Mouse (Mus musculus) heart, postnatal 10 days (tissue): Measurements from ENCODE around the gene Rapsn. TPM values are rescaled to one million over a fixed set of nuclear protein-coding genes. Genes with fewer than 3 reads are reported as not detected.
A peak's percentile ranks its signal among the peaks of the same experiment; 100 is the strongest.
"Not testable (repeated sequence)": the region's sequence is repeated elsewhere in the genome, so short reads cannot be mapped to it uniquely, and the experiment has no call there.

Experiments
- DNase-seq, 2 experiments: peaks; one replicate each; pipeline ENCODE4 v3.0.0; 2021
- intact Hi-C: fragments of 180-260 bp; cut with DNase I; formaldehyde crosslinking; loops from one replicate; pipeline ENCODE4 v1.15.1; 2025
- total RNA-seq, 2 experiments: library from RNA; stranded (reverse); gene quantifications; 2 replicates each; pipeline ENCODE4 v1.2.3; 2021

Gene Rapsn
- total RNA-seq, result 10 to 100 TPM; 15.4 to 19.8 TPM

DNA sequence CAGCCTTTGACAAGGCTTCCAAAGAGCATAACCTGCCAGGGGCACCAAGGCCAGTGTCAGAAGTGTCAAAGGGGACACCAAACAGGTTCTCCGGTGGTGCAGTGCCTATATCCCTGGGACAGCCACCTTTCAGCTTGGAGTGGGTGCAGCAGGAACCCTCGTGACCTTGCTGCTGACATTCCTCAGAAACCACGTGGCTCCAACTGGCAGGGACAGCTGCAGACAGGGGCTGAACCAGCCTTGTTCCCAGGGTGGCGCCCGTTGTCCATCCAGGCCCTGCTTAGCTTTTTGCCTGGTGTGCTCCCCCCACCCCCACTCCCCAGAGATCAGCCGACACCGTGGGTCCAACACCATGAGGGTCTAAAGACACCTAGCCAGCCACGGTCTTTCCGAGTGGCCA, at the start of gene Rapsn:
Rapsn (plus strand) TSS at position 236 of the 400 bp plus-strand sequence.
- intact Hi-C loops, result no loop called here
- DNase-seq, result peak; percentile 79 to 83

DNA sequence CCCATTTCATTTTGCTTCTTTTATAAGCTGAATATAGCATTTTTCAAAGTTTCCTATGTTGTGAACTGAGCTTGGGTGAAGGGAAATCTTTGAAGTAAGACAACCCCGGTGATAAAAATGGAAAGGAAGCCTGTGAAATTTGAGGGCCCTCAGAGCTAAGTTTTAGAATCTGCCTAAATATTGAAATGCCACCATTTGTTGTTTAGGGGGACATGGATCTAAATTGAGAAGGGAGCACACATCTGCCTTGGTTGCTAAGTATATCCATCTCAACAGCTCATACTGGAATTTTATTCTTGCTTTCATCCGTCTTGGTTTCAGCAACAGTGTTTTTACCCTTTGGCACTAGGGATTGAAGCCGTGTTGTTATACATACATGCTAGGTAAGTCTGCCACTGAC, 49.4 kb upstream of the Rapsn start:
- no peak for DNase-seq
- intact Hi-C loops, result no loop called here

DNA sequence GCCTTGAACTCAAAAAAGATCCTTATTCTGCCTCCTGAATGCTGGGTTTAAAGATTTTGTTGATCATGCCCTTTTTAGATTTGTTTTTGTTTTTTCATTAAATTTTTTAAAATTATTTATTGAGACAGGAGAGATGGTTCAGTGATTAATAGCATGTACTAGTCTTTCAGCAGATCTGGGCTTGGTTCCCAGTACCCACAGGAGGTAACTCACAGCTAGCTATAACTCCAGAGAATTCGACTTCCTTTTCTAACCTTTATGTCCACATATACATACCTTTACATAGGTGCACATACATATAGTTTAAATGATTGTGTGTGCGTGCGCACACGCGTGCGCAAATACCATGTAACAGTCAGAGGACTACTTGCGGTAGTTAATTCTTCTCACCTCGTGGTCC, 26.9 kb upstream of the Rapsn start:
- intact Hi-C loops, result no loop called here
- no peak for DNase-seq

DNA sequence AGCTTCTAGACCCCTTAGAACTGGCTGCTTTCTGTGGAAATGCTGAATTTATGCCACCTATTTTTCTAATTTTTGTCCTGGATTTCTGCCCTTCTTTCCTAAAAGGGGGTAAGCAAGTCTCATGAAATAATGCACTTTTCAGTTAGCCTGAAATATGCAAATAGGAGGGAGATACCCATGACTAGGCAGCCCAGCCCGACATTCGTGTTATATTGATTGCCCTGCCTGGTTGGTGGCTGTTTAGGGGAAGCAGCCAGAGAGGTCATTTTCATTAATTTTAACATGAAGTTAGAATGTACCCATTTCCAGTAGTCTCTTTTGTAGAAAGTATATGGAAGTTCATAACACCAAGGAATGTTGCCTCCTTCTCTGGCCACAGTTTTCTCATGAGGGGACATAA, 21.5 kb upstream of the Rapsn start:
- no peak for DNase-seq
- intact Hi-C loops, result loop anchor here (5.0 kb wide), 1 partner anchor 157 kb away; no protein-coding TSS in a partner anchor

DNA sequence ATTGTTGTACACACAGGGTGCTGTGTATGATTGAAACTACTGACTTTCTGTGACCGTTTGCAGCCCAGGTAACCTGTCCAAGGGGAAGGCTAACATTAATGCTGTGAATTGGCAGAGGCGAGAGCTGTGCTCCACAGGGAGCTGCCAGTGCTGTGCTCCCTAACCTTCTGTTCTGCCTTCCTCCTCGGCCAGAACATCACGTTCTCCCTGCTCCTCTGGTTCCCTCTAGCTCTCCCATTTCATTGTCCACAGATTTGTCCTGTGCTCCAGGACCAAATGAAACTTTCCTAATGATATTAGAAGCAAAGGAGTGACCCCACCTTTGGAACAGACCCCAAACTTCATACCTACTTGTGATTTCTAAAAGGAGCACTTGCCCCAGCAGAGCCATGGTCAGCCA, 20.0 kb upstream of the Rapsn start:
- intact Hi-C loops, result no loop called here
- no peak for DNase-seq

DNA sequence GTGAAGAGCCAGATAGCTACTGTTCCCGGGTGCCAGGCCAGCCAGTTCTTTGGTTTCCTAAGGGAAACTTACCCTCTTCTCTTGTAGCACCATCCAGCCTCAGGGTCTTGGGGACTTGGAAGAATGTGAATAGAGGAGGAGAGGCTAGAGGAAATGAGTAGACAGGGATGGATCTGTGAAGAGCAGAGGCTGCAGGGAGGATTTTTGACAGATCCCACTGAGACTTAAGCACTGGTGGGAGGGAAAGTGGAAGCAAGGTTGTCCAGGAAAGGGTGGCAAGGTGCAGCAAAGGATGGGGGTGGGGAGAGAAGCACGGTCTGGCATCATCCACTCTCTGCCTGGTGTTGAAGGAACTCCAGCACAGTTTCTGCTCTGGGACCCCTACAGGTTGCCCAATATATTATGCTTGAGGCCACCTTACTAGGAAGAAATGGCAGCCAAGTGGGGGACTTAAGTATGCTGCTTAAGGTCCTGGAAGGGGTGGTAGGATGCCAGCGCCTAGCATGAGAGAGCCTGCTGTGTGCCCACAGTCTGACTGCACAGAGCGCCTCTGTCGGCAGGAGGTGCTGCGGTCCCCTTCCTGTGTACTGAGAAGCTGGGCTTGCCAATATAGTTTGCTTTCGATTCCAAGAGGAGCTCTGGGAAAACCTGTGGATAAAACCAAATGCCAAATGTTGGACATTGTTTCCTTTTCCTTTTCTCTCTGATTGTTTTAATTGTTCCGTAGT, 17.2 kb upstream of the Rapsn start:
- intact Hi-C loops, result no loop called here
- peak; percentile 50 to 60 for DNase-seq

DNA sequence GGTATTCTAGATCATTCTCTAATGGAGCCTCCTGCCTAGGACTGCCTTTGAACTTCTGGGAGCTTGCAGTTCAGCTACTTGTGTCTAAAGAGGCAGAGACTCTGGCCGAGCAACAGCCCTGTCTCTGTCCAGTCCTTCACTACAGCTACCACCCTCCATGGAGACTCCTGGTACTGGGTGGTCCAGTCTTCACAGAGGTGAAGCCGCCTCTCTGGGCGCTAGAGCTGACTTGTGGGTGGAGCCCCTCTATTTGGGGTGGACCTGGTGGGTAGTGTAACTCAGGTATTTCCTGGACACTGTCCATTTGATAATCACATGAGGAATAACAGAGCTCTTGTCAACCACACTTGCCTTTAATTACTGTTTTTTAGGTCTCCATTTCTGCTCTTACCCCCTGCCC, 15.5 kb upstream of the Rapsn start:
- no peak for DNase-seq
- intact Hi-C loops, result no loop called here

DNA sequence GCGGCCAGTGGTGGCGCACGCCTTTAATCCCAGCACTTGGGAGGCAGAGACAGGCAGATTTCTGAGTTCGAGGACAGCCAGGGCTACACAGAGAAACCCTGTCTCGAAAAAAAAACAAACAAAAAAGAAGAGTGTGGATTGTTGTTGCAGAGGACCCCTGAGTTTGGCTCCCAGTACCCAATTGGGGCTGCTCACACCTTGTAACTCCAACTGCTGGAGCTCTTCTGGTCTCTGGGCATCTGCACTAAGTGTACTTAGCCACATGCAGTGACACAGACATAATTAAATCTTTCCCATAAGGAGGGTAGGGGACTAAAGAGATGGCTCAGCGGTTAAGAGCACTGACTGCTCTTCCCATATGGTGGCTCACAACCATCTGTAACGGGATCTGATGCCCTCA, 13.2 kb upstream of the Rapsn start:
- intact Hi-C loops, DNase-seq: not testable (repeated sequence)

DNA sequence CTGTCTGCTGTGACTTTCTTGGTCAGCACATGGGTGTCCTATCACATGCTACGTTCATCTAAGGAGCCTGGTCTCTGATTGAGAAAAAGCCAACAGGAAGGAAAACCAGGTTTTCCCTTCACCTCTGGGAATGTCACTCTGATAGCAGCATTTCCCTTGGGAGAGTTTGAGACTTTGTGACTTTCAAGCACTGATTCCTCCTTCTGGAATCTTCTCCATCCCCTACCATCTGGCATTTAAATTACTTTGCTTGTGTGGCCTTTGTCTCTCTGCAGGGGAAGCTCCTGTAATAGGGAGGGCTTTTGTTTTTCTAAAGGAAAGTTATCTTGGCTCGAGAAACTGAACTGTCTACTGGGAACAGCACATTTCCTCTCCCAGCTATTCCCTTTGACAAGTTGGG, 12.3 kb upstream of the Rapsn start:
- DNase-seq, result peak; percentile 32 to 51

DNA sequence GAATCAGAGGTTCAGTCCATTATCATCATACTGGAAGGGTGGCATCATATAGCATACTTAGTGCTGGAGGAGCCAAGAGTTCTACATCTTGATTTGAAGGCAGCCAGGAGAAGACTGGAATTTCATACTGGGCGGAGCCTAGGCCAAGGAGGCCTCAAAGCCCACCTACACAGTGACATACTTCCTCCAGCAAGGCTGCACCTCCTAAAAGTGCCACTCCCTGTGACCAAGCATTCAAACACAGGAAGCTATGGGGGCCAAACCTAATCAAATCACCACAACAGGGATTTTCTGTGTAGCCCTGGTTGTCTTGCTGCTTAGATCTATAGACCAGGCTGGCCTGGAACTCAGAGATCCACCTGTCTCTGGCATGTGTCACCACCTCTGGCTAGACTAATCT, 11.5 kb upstream of the Rapsn start:
- intact Hi-C loops, result no loop called here
- DNase-seq, result no peak

More for the DNA sequence above, 12.3 kb upstream of the Rapsn start:
- intact Hi-C loops, result no loop called here

DNA sequence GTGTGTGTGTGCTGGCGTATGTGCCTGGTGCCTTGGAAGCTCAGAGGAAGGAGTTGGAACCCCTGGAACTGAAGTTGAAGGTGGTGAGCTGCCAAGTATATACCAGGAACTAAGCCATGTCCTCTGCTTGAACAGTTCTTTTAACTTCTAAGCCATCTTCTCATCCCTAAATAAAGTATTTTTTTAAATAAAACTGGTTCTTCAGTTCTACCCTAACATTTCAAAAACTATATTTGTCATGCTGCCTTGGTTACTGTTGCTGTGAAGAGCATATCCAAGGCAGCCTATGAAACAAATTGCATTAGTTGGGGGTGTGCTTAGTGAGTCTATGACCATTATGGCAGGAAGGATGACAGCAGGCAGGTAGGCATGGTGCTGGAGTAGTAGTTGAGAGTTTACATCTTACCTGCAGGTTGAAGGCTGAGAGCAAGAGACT, 10.3 kb upstream of the Rapsn start:
- DNase-seq, result no peak
- intact Hi-C loops, result no loop called here

DNA sequence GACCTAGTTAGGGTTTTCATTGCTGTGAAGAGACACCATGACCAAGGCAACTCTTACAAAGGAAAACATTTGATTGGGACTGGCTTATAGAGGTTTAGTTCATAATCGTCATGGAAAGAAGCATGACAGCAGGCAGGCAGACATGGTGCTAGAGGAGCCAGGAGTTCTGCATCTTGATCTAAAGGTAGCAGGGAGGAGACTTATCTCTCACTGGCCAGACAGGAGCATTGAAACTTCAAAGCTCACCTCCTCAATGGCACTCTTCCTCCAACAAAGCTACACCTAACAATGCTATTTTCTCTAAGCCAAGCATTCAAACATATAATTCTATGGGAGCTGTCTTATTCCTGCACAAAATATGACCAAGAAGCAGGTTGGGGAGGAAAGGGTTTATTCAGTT, 8.9 kb upstream of the Rapsn start:
- intact Hi-C loops, result no loop called here
- DNase-seq, result no peak

DNA sequence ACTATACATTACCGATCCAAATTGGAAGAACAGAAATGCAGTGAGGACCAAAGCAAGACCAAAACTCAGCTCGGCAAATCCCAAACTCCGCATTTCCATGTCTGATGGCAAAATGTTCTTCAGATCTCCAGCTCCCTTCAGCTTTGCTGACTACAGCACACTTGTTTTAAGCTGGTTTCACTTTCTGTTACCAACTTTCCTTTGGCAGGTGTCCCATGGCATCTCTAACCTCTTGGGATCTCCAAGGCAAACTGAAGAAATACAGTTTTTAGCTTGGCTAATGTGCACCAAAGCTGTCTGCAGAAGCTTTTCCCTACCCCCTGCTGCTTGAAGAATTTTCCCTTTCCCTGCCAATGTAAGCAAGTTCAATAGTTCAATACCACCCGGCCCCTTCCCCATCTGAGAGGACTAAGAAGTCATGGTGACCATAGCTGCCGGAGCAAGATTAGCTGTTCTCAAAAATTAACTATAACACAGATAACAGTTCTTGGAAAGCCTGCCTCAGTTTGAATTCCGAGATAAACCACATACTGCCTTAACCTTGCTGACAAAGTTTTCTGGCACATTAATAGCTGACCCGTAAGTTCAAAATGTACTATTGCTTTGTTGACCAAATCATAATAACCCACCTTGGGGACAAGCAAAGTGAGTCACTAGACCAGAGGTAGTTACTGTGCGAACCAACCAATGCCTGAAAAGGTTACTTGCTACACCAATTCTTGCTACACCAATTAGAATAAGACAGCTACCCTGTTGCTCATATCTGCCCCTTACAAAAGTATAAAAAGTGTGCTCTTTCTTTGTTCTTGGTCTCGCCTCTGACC, 7.8 kb upstream of the Rapsn start:
- DNase-seq, result peak; percentile 30 to 45
- intact Hi-C loops, result no loop called here

DNA sequence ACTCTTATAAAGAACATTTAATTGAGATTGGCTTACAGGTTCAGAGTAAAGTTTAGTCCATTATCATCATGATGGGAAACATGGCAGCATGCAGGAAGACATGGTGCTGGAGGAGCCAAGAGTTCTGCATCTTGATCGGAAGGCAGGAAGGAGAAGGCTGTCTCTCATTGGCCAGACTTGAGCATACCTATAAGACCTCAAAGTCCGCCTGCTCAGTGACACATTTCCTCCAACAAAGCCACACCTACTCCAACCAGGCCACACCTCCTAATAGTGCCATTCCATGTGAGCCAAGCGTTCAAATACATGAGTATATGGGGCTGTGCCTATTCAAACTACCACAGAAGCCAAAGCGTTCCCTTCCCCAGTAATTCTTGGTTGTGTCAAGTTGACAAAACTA, 4.2 kb upstream of the Rapsn start:
- intact Hi-C loops, result no loop called here

DNA sequence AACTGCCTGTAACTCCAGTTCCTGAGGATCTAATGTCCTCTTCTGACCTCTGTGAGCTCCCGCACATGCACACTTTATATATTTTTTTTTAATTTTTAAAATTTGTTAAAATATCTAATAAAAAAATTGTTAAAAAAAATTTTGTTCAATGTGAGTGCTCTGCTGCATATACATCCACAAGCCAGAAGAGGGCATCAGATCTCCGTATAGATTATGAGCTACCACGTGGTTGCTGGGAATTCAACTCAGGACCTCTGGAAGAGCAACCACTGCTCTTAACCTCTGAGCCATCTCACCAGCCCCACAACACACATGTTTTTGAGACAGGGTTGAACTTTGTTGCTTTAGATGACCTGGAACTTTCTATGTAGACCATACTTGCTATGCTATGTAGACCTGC, 2.4 kb upstream of the Rapsn start:
- intact Hi-C loops, result no loop called here

More for the DNA sequence above, 4.2 kb upstream of the Rapsn start:
- no peak for DNase-seq

DNA sequence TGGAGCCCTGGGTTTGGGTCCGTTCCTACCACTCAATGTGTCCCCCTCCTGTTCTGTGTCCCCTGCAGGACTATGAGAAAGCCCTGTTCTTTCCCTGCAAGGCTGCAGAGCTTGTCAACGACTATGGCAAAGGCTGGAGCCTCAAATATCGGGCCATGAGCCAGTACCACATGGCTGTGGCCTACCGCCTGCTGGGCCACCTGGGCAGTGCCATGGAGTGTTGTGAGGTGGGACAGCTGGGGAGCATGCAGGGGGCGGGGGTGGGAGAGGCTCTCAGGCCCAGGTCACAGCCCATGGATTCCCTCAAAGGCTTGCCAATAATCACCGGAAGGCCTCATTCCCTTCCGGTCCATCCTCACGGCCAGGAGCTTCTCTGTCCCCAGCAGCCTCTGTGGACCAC, 6.4 kb downstream of the Rapsn start:
- intact Hi-C loops, result no loop called here

More for the DNA sequence above, 2.4 kb upstream of the Rapsn start:
- DNase-seq, result no peak

DNA sequence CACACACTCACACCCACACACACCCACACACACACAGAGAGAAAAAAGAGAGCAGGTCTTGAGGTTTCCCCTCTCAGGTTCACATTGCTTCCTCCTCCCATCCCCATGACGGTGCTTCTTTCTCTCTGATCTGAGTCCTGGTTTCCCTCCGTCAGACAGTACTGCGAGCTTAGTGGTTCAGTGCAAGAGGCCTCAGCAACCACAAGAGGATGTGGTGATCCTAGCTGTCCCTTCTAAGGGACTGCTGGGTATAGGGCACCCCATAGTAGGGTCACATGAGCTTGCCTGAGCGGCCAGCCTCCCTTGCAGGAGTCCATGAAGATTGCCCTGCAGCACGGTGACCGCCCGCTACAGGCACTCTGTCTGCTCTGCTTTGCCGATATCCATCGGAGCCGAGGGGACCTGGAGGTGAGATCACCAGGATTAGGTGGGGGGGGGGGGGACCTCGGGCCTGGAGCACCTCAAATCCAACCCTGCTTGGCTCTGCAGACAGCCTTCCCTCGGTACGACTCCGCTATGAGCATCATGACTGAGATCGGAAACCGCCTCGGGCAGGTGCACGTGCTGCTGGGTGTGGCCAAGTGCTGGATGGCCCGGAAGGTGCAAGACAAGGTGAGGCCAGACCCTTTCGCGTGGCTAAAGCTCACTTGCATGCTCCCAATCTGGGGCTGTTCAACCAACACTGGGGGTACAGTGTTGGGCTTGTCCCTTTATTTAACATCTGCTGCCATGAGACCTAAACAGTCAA, 7.4 kb downstream of the Rapsn start:
- no peak for DNase-seq
- intact Hi-C loops, result no loop called here

More for the DNA sequence above, 6.4 kb downstream of the Rapsn start:
- DNase-seq, result no peak

DNA sequence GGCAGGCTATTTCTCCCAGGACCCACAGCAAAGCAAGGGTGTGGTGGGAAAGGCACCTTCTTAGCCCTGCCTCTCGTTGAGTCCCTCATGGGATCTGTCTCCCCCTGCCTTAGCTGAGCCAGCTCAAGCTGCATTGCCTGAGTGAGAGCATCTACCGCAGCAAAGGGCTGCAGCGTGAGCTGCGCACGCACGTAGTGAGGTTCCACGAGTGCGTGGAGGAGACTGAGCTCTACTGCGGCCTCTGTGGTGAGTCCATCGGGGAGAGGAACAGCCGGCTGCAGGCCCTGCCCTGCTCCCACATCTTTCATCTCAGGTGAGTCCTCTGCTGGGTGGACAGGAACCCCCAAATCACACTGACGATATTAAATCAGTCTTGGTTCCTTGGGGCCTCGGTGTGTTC, 9.3 kb downstream of the Rapsn start:
- no peak for DNase-seq
- intact Hi-C loops, result no loop called here

DNA sequence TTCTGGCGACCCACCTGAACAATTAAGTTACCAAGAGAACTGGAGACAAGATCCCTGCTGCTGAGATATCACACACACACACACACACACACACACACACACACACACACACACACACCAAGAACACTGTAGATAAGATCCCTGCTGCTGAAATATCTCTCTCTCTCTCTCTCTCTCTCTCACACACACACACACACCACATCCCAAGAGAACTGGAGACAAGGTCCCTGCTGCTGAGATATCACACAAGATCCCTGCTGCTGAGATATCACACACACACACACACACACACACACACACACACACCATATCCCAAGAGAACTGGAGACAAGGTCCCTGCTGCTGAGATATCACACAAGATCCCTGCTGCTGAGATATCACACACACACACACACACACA, 10.4 kb downstream of the Rapsn start:
- intact Hi-C loops, DNase-seq: not testable (repeated sequence)

DNA sequence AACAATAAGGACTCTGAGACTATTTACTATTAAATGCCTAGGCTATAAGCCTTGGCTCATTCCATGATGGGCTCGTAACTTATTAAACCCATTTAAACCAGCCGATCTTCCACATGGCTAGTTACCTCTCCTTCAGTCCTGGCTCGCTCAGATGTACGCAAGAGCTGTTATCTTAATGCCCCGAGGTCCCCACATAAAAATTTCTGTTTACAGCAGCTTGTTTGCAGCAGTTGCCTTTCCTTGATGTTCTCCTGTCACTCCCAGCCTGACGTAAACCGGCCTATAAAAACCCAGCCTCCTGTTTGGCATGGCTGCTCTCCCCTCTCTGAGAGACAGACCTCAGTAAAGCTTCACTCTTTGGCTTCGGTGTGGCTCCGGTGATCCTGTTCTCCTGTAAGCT, 11.9 kb downstream of the Rapsn start:
- intact Hi-C loops, result no loop called here
- DNase-seq, result no peak

DNA sequence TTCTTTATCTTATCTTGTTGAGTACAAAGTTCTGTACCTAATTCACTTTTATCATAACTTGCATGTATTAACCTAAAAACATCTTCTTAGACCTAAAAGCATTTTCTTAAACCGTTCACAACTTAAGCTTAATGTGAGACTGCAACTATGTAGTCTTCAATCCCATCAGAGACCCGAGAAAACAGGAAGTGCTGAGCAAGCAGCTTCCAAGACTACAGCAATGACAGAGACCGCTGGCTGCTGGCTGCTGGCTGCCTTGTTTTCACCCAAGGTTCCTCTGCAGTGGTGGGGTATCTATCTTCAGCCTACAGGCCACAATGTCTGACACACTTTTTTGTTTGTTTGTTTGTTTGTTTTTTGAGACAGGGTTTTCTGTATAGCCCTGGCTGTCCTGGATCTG, 16.5 kb downstream of the Rapsn start:
- intact Hi-C loops, result no loop called here

More for the DNA sequence above, 16.5 kb downstream of the Rapsn start:
- no peak for DNase-seq
